Mouse (Mus musculus) CH12.LX (cell line): ENCODE data around the gene Dpagt1. TPM values are rescaled to one million over a fixed set of nuclear protein-coding genes. Genes with fewer than 3 reads are reported as not detected.
A peak's percentile ranks its signal among the peaks of the same experiment; 100 is the strongest.

ENCODE experiments used
- DNase-seq: peaks from one replicate; pipeline ENCODE4 v3.0.0-alpha.2; 2013; ENCODE audit errors: extremely low read depth
- H3K27ac ChIP-seq: 2 replicates; pipeline ENCODE4 v1.5.1; 2012; ENCODE audit warnings: low read depth, mild to moderate bottlenecking, control low read depth, moderate library complexity; ENCODE audit not compliant: insufficient read depth
- H3K27me3 ChIP-seq: replicated peaks from 2 replicates; pipeline ENCODE3; 2012; ENCODE audit warnings: inconsistent platforms
- H3K36me3 ChIP-seq, 2 experiments: replicated peaks in 1 of 2; 2 replicates each; pipeline versions ENCODE3 to v1.6.1; 2012; ENCODE audit warnings: inconsistent platforms in 1 of 2, low read length in 1 of 2, mild to moderate bottlenecking in 1 of 2, mixed read lengths in 1 of 2, moderate library complexity in 1 of 2; ENCODE audit not compliant: control insufficient read depth in 1 of 2, insufficient read depth in 1 of 2
- H3K4me1 ChIP-seq, 2 experiments: 2 replicates each; pipeline ENCODE4 v1.6.1; 2012; ENCODE audit warnings: inconsistent platforms in 1 of 2, moderate library complexity in 1 of 2; ENCODE audit not compliant: insufficient read depth in 2 of 2, control insufficient read depth in 1 of 2
- H3K4me2 ChIP-seq: 2 replicates; pipeline ENCODE4 v1.6.1; 2012; ENCODE audit warnings: low read depth, mild to moderate bottlenecking, control low read depth; ENCODE audit not compliant: poor library complexity, insufficient read depth, severe bottlenecking
- H3K4me3 ChIP-seq, 3 experiments: fragments of 150-350 bp in 1 of 3; sonication (generic) in 1 of 3; replicated peaks in 1 of 3; 2 replicates each; pipeline versions ENCODE3 to v1.5.1; 2011 to 2012; ENCODE audit warnings: low read depth in 2 of 3, low read length in 2 of 3, mild to moderate bottlenecking in 2 of 3, moderate library complexity in 2 of 3, control low read depth in 1 of 3, improper control_type of control experiment in 1 of 3, inconsistent platforms in 1 of 3, mixed read lengths in 1 of 3; ENCODE audit not compliant: poor library complexity in 1 of 3
- H3K79me2 ChIP-seq: replicated peaks from 2 replicates; pipeline ENCODE4 v1.6.1; 2012; ENCODE audit warnings: mild to moderate bottlenecking, moderate library complexity; ENCODE audit not compliant: control insufficient read depth, poor library complexity, insufficient read depth, severe bottlenecking; ENCODE audit errors: extremely low read depth
- H3K9ac ChIP-seq: 2 replicates; pipeline ENCODE4 v1.6.1; 2012; ENCODE audit warnings: low read depth, mild to moderate bottlenecking, control low read depth, moderate library complexity; ENCODE audit not compliant: insufficient read depth
- H3K9me3 ChIP-seq: replicated peaks from 2 replicates; pipeline ENCODE3; 2012; ENCODE audit warnings: low read length, inconsistent platforms, mixed read lengths
- CHD1 ChIP-seq: IDR thresholded peaks from 2 replicates; pipeline ENCODE4 v1.6.1; 2012; ENCODE audit warnings: low read depth, low read length, improper control_type of control experiment, inconsistent platforms
- E2F4 ChIP-seq: IDR thresholded peaks from 2 replicates; pipeline ENCODE4 v1.6.1; 2011; ENCODE audit warnings: low read depth, low read length, improper control_type of control experiment; ENCODE audit not compliant: insufficient replicate concordance
- MAX ChIP-seq: IDR thresholded peaks from 2 replicates; pipeline ENCODE4 v1.6.1; 2011; ENCODE audit warnings: low read length, improper control_type of control experiment
- MXI1 ChIP-seq: IDR thresholded peaks from 2 replicates; pipeline ENCODE4 v1.6.1; 2011; ENCODE audit warnings: mild to moderate bottlenecking, low read depth, low read length, improper control_type of control experiment
- UBTF ChIP-seq: IDR thresholded peaks from 2 replicates; pipeline ENCODE4 v1.6.1; 2012; ENCODE audit warnings: low read depth, mild to moderate bottlenecking, inconsistent platforms, low read length, improper control_type of control experiment, moderate library complexity
- dilution Hi-C: fragments of 300-500 bp; cut with MboI; formaldehyde crosslinking; loops from 2 replicates; pipeline ENCODE4 v1.14.3; 2020; ENCODE audit warnings: low sequenced_read_pairs; ENCODE audit not compliant: extremely low pct_unique_long_range_greater_than_20kb, extremely low pct_ligation_motif_present
- in situ Hi-C: fragments of 300-500 bp; cut with MboI; formaldehyde crosslinking; loops from 3 replicates; pipeline ENCODE4 v1.14.3; 2019; ENCODE audit warnings: low sequenced_read_pairs, low pct_ligation_motif_present, low pct_unique_long_range_greater_than_20kb, mixed read lengths
- polyA plus RNA-seq: library from polyadenylated mRNA; unstranded; fragments of >175 nt; gene quantifications from 2 replicates; pipeline ENCODE4 v1.2.1, GENCODE M21; 2012; ENCODE audit warnings: low read depth; ENCODE audit not compliant: insufficient read length
- total RNA-seq, 2 experiments: library from RNA; depleted of rRNA; stranded (reverse); fragments of 300-350 nt in 1 of 2; fragments of >200 nt in 1 of 2; gene quantifications; 2 replicates each; pipeline ENCODE4 v1.2.3; 2012 to 2014

The Dpagt1 gene
- total and polyA plus RNA-seq, 3 experiments, result 8.5 to 41.7 (median 15.8) TPM

DNA sequence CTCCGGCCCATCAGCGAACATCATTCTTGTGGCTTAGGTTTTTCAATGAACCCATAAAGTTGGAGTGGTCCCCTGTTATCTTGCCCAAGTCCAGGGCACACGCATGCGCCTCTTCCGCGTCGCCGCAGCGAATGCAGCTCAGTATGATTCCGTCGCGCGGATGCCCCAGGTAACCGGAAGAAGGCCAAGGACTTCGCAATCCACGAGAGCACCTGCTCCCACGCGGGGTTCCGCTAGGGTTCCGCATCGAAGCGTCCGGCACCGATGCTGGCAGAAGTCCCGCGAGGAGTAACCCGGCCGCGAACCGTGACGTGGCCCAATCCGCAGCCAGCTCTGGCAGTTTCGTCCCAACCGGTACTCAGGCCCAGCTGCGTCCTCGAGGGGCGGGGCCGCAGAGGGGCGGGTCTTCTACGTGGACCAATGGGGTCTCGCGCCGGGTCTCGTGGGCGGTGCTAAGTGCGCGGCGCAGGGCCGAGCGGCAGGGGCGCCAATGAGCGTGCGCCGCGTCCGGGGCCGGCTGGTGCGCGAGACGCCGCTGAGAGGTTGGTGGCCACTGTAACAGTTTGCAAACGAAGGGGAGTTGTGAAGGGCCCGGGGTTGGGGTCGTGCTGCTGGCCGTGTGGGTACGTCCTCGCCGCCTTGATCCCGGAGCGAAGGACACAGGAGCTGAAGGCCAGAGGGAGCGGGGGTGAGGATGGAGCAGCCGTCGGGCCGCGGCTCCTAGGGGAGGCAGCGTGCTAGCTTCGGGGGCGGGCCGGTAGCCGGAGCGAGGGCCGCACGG lies 53.4 kb downstream of the Dpagt1 start, which contains the start of gene Hyou1 (continued):
- no peak for TF ChIP-seq E2F4
- peak; percentile 95 for TF ChIP-seq MAX
- TF ChIP-seq CHD1, result 0 out of 2 replicates have a peak, but pooled peaks have one; percentile 62

DNA sequence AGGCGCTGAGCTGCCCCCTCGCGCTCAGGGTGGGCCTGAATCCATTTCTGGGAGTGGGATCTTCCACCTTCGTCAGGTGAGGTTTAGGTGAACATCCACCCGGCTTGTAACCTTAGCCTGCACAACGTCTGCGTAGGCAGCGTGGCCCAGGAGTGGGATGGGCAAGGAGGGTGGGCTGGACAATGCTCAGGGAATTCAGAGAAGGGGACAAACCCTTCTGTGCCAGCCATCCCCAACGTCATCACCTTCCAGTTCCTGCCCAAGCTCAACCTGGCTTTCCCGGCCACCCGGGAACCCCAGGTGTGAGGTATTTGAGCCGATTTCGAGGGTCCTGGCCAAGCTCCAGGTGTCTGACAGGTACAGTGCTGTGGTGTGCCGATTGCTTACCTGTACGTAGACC lies 54.0 kb downstream of the Dpagt1 start:
- TF ChIP-seq MXI1 (0 out of 2 replicates have a peak, but pooled peaks have one; percentile 25), UBTF (no peak), MAX (0 out of 2 replicates have a peak, but pooled peaks have one; percentile 26)
- TF ChIP-seq, all 38 proteins: peak for 2
- peaks cover 36 to 46% of the 10 kb centered on the region in 2 experiments for H3K36me3 ChIP-seq
- H3K27ac ChIP-seq, result peak overlapping the region; percentile 55
- DNase-seq, result no peak
- H3K27me3 ChIP-seq, result no peaks in the 10 kb centered on the region
- H3K4me2 ChIP-seq, result peak overlapping the region; percentile 77
- H3K4me1 ChIP-seq, result peaks cover 7 to 24% of the 10 kb centered on the region in 2 experiments
- H3K4me3 ChIP-seq, result peak overlapping the region; percentile 89 to 96 (median 95)
- no peaks in the 10 kb centered on the region for H3K9me3 ChIP-seq
- dilution Hi-C loops (no loop called here), in situ Hi-C loops (no loop called here)
- H3K9ac ChIP-seq, result peak overlapping the region; percentile 70
- H3K79me2 ChIP-seq, result peaks cover 25% of the 10 kb centered on the region

Other genes starting within 250 kb of the Dpagt1 start
Only the 20 nearest of the 24 such genes appear.
- gene Rnf26, start 212.5 kb upstream of the Dpagt1 start, total RNA-seq (2012; rRNA removed), result 15.3 and 15.4 TPM in 2 replicates
- gene Rnf26, start 212.5 kb upstream of the Dpagt1 start, total RNA-seq (2014; rRNA removed), result 9.2 and 11.7 TPM in 2 replicates
- gene Rnf26, start 212.5 kb upstream of the Dpagt1 start, polyA plus RNA-seq, result 31.5 and 40.0 TPM in 2 replicates
- gene Mcam, start 191.6 kb upstream of the Dpagt1 start, total RNA-seq (2012; rRNA removed), result 0.98 and 1.1 TPM in 2 replicates
- gene Mcam, start 191.6 kb upstream of the Dpagt1 start, total RNA-seq (2014; rRNA removed), result 0.56 and 0.73 TPM in 2 replicates
- gene Mcam, start 191.6 kb upstream of the Dpagt1 start, polyA plus RNA-seq, result 0.40 and 0.57 TPM in 2 replicates
- gene Cbl, start 92.0 kb upstream of the Dpagt1 start, total RNA-seq (2012; rRNA removed), result 11.9 and 13.4 TPM in 2 replicates
- gene Cbl, start 92.0 kb upstream of the Dpagt1 start, total RNA-seq (2014; rRNA removed), result 6.5 and 8.3 TPM in 2 replicates
- gene Cbl, start 92.0 kb upstream of the Dpagt1 start, polyA plus RNA-seq, result 27.1 and 39.0 TPM in 2 replicates
- gene Ccdc153, start 85.3 kb upstream of the Dpagt1 start, total RNA-seq (2012; rRNA removed), result not detected in 2 replicates
- not detected in 2 replicates for gene Ccdc153, start 85.3 kb upstream of the Dpagt1 start, total RNA-seq (2014; rRNA removed)
- gene Ccdc153, start 85.3 kb upstream of the Dpagt1 start, polyA plus RNA-seq, result not detected in 2 replicates
- gene Pdzd3, start 74.5 kb upstream of the Dpagt1 start, total RNA-seq (2012; rRNA removed), result 0.13 TPM in 1 of 2 replicates, not detected in the other
- gene Pdzd3, start 74.5 kb upstream of the Dpagt1 start, total RNA-seq (2014; rRNA removed), result 0.09 TPM in 1 of 2 replicates, not detected in the other
- gene Pdzd3, start 74.5 kb upstream of the Dpagt1 start, polyA plus RNA-seq, result 0.21 and 0.26 TPM in 2 replicates
- gene Nlrx1, start 57.4 kb upstream of the Dpagt1 start, total RNA-seq (2012; rRNA removed), result 8.8 and 10.9 TPM in 2 replicates
- gene Nlrx1, start 57.4 kb upstream of the Dpagt1 start, total RNA-seq (2014; rRNA removed), result 8.0 and 8.8 TPM in 2 replicates
- gene Nlrx1, start 57.4 kb upstream of the Dpagt1 start, polyA plus RNA-seq, result 12.6 and 15.4 TPM in 2 replicates
- gene Abcg4, start 37.4 kb upstream of the Dpagt1 start, total RNA-seq (2012; rRNA removed), result 0.38 and 0.72 TPM in 2 replicates
- gene Abcg4, start 37.4 kb upstream of the Dpagt1 start, total RNA-seq (2014; rRNA removed), result 0.23 TPM in 2 replicates
- 0.82 and 1.1 TPM in 2 replicates for gene Abcg4, start 37.4 kb upstream of the Dpagt1 start, polyA plus RNA-seq
- gene Hinfp, start 20.3 kb upstream of the Dpagt1 start, total RNA-seq (2012; rRNA removed), result 16.5 and 16.6 TPM in 2 replicates
- gene Hinfp, start 20.3 kb upstream of the Dpagt1 start, total RNA-seq (2014; rRNA removed), result 13.6 and 14.0 TPM in 2 replicates
- 18.9 and 22.3 TPM in 2 replicates for gene Hinfp, start 20.3 kb upstream of the Dpagt1 start, polyA plus RNA-seq
- gene C2cd2l, start 5.7 kb upstream of the Dpagt1 start, total RNA-seq (2012; rRNA removed), result 7.2 TPM in 2 replicates
- 2.5 and 2.9 TPM in 2 replicates for gene C2cd2l, start 5.7 kb upstream of the Dpagt1 start, total RNA-seq (2014; rRNA removed)
- 7.3 and 8.6 TPM in 2 replicates for gene C2cd2l, start 5.7 kb upstream of the Dpagt1 start, polyA plus RNA-seq
- 488 and 589 TPM in 2 replicates for gene H2afx, start 8.7 kb downstream of the Dpagt1 start, total RNA-seq (2012; rRNA removed)
- 32.5 and 36.3 TPM in 2 replicates for gene H2afx, start 8.7 kb downstream of the Dpagt1 start, total RNA-seq (2014; rRNA removed)
- gene H2afx, start 8.7 kb downstream of the Dpagt1 start, polyA plus RNA-seq, result 39.5 and 56.6 TPM in 2 replicates
- 74.0 and 80.9 TPM in 2 replicates for gene Hmbs, start 18.2 kb downstream of the Dpagt1 start, total RNA-seq (2012; rRNA removed)
- gene Hmbs, start 18.2 kb downstream of the Dpagt1 start, total RNA-seq (2014; rRNA removed), result 73.7 and 75.2 TPM in 2 replicates
- gene Hmbs, start 18.2 kb downstream of the Dpagt1 start, polyA plus RNA-seq, result 65.0 and 65.1 TPM in 2 replicates
- gene Vps11, start 35.7 kb downstream of the Dpagt1 start, total RNA-seq (2012; rRNA removed), result 21.4 and 22.1 TPM in 2 replicates
- gene Vps11, start 35.7 kb downstream of the Dpagt1 start, total RNA-seq (2014; rRNA removed), result 16.1 and 17.4 TPM in 2 replicates
- 23.2 and 24.8 TPM in 2 replicates for gene Vps11, start 35.7 kb downstream of the Dpagt1 start, polyA plus RNA-seq
- 88.7 and 148 TPM in 2 replicates for gene Hyou1, start 53.5 kb downstream of the Dpagt1 start, total RNA-seq (2012; rRNA removed)
- 31.9 and 32.6 TPM in 2 replicates for gene Hyou1, start 53.5 kb downstream of the Dpagt1 start, total RNA-seq (2014; rRNA removed)
- 89.9 and 90.8 TPM in 2 replicates for gene Hyou1, start 53.5 kb downstream of the Dpagt1 start, polyA plus RNA-seq
- 13.8 and 25.5 TPM in 2 replicates for gene Slc37a4, start 70.8 kb downstream of the Dpagt1 start, total RNA-seq (2012; rRNA removed)
- 29.9 and 38.7 TPM in 2 replicates for gene Slc37a4, start 70.8 kb downstream of the Dpagt1 start, total RNA-seq (2014; rRNA removed)
- 10.3 and 11.7 TPM in 2 replicates for gene Slc37a4, start 70.8 kb downstream of the Dpagt1 start, polyA plus RNA-seq
- 2,535 and 3,076 TPM in 2 replicates for gene Rps25, start 81.1 kb downstream of the Dpagt1 start, total RNA-seq (2012; rRNA removed)
- 3,131 and 3,378 TPM in 2 replicates for gene Rps25, start 81.1 kb downstream of the Dpagt1 start, total RNA-seq (2014; rRNA removed)
- gene Rps25, start 81.1 kb downstream of the Dpagt1 start, polyA plus RNA-seq, result 2,547 and 3,250 TPM in 2 replicates
- gene Trappc4, start 81.6 kb downstream of the Dpagt1 start, total RNA-seq (2012; rRNA removed), result 81.3 and 88.2 TPM in 2 replicates
- 125 and 135 TPM in 2 replicates for gene Trappc4, start 81.6 kb downstream of the Dpagt1 start, total RNA-seq (2014; rRNA removed)
- 55.9 and 69.2 TPM in 2 replicates for gene Trappc4, start 81.6 kb downstream of the Dpagt1 start, polyA plus RNA-seq
- 25.4 and 30.4 TPM in 2 replicates for gene Ccdc84, start 92.5 kb downstream of the Dpagt1 start, total RNA-seq (2012; rRNA removed)
- 21.7 and 26.0 TPM in 2 replicates for gene Ccdc84, start 92.5 kb downstream of the Dpagt1 start, total RNA-seq (2014; rRNA removed)
- gene Ccdc84, start 92.5 kb downstream of the Dpagt1 start, polyA plus RNA-seq, result 16.5 and 18.3 TPM in 2 replicates
- 0.08 and 0.21 TPM in 2 replicates for gene Foxr1, start 115.1 kb downstream of the Dpagt1 start, total RNA-seq (2012; rRNA removed)
- not detected in 2 replicates for gene Foxr1, start 115.1 kb downstream of the Dpagt1 start, total RNA-seq (2014; rRNA removed)
- gene Foxr1, start 115.1 kb downstream of the Dpagt1 start, polyA plus RNA-seq, result 1.4 and 1.5 TPM in 2 replicates
- gene Upk2, start 129.0 kb downstream of the Dpagt1 start, total RNA-seq (2012; rRNA removed), result not detected in 2 replicates
- not detected in 2 replicates for gene Upk2, start 129.0 kb downstream of the Dpagt1 start, total RNA-seq (2014; rRNA removed)
- not detected in 2 replicates for gene Upk2, start 129.0 kb downstream of the Dpagt1 start, polyA plus RNA-seq
- 0.88 and 1.6 TPM in 2 replicates for gene Bcl9l, start 156.8 kb downstream of the Dpagt1 start, total RNA-seq (2012; rRNA removed)
- gene Bcl9l, start 156.8 kb downstream of the Dpagt1 start, total RNA-seq (2014; rRNA removed), result 0.08 and 0.67 TPM in 2 replicates
- 6.2 and 7.5 TPM in 2 replicates for gene Bcl9l, start 156.8 kb downstream of the Dpagt1 start, polyA plus RNA-seq